Mouse (Mus musculus) liver, embryonic 14.5 days (tissue): ENCODE measurements around the gene Dapk3.
"Not testable (repeated sequence)": the region's sequence is repeated elsewhere in the genome, so short reads cannot be mapped to it uniquely, and the experiment has no call there.

ENCODE experiments used
- CTCF ChIP-seq: IDR thresholded peaks from 2 replicates; pipeline ENCODE4 v1.5.1; 2016; ENCODE audit warnings: antibody characterized with exemption, low read depth, control low read depth
- EP300 ChIP-seq: IDR thresholded peaks from 2 replicates; pipeline ENCODE4 v1.6.1; 2016; ENCODE audit warnings: antibody characterized with exemption, low read depth

DNA sequence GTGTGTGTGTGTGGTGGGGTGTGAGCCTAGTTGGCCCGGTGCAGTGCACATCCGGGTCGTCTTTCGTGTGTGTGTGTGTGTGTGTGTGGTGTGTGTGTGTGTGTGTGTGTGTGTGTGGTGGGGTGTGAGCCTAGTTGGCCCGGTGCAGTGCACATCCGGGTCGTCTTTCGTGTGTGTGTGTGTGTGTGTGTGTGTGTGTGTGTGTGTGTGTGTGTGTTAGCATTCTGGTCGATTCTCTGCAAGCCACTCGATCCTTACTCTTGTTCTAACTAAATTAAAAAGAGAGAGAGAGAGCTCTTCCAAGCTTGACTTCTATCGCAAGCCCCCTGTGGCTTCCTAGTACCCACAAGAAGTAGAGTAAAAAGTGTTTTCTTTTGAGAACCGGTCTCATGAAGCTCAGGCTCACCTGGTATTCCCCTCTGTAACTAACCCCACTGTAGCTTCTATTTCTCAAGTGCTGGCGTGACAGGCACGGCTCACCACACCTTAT is 13.3 kb upstream of the Dapk3 start:
- not testable (repeated sequence) for TF ChIP-seq CTCF, EP300
